Mouse (Mus musculus) left cerebral cortex, postnatal 36 days (tissue): ENCODE measurements around the gene Zfp942. TPM values are rescaled to one million over a fixed set of nuclear protein-coding genes. Genes with fewer than 3 reads are reported as not detected.
"Not testable (repeated sequence)": the region's sequence is repeated elsewhere in the genome, so short reads cannot be mapped to it uniquely, and the experiment has no call there.

Experiments used
- DNase-seq, 2 experiments: peaks; one replicate each; pipeline ENCODE4 v3.0.0; 2021 to 2022; ENCODE audit warnings: low spot score in 2 of 2, mixed read lengths in 1 of 2
- intact Hi-C: fragments of 180-260 bp; cut with DNase I; formaldehyde crosslinking; loops from one replicate; pipeline ENCODE4 v1.15.1; 2025
- total RNA-seq, 2 experiments: library from RNA; stranded (reverse); gene quantifications; 2 replicates each; pipeline ENCODE4 v1.2.3; 2021

Zfp942 gene
- total RNA-seq: 10 to 100 TPM; 12.0 to 16.5 TPM

DNA sequence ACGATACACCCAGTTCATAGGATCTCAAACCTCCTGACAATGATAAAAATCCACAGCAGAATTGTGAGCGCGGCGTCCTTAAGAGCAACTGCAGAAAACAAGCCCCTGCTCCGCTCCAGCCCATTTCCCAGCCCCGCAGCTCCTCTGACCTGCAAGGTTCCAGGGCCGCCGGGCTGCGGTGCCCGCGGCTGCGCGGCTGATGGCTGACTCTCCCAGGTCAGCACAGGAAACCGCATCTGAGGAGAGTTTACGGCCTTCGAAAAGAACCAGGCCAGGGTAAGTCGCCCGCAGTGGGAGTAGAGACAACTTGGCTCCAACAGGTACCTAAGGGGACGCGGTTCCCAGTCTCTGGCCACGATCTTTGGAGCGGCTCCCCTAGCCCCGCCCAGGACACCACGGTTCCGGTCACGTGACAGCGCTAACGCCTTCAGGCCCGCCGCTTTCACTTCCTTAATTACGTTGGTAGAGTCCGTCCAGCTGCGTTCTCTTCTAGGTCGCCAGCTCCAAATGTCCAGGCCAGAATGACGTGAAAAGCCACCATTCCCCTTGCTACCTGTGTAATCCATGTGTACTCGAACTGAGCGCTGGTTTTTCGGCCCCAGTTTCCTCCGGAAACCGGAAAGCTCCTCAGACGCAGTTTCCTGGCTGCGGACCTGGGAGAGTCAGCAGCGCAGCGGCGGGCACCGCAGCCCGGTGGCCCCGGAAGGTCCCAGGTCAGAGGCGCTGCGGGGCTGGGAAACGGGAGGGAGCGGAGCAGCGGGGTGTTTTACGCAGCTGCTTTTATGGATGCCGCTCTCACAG lies at the start of gene Zfp942, which contains the start of gene Zfp943:
Gene Zfp942 (minus strand): TSS at position 358 of the 801 bp plus-strand sequence.
Gene Zfp943 (plus strand): TSS at position 446 of the 801 bp plus-strand sequence.
- intact Hi-C loops: not testable (repeated sequence)
- peak; percentile 82 to 85 for DNase-seq

GRCm38 (mm10) chr17:21963302-21963701 lies 1.0 kb upstream of the Zfp942 start:
- intact Hi-C loops: no loop called here
- no peak for DNase-seq

DNA sequence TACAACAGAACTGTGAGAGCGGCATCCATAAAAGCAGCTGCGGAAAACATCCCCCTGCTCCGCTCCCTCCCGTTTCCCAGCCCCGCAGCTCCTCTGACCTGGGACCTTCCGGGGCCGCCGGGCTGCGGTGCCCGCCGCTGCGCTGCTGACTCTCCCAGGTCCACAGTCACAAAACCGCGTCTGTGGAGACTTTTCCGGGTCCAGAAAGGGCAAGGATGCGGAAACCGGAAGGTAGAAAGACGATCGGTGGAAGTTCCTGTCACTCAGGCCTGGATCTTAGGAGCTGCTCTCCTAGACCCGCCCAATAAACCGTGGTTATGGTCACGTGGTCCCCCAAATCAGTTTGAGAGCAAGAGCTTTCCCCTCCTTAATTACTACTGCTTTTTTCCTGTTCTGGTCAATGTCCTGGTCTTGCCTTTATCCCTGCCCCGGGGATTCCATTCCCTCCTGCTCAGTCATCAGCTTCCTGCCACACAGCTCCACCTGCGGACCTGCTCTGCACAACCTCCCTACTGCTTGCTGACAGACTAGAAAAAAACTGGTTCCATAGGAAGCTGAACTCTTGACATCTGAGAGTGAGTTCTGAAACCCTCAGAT lies 52.7 kb downstream of the Zfp942 start, which contains the start of gene Zfp995:
Gene Zfp995 (minus strand): TSS at position 471 of the 597 bp plus-strand sequence.
- peak; percentile 62 to 64 for DNase-seq
- intact Hi-C loops: not testable (repeated sequence)

GRCm38 (mm10) chr17:21909039-21909438 lies 53.2 kb downstream of the Zfp942 start:
- DNase-seq: peak in 1 of 2 experiments; percentile 4
- intact Hi-C loops: no loop called here

Other genes with a start within 250 kb of the Zfp942 start
- gene Zfp229, start 231.7 kb downstream of the Zfp942 start, total RNA-seq: 1 to 10 TPM; 3.4 to 3.5 TPM
- under 1 TPM; 0.72 to 1.00 TPM for gene Zfp820, start 116.7 kb downstream of the Zfp942 start, total RNA-seq
- gene Zfp995, start 52.5 kb downstream of the Zfp942 start, total RNA-seq: 1 to 10 TPM; 4.9 to 5.4 TPM
- 10 to 100 TPM; 17.5 to 18.3 TPM for gene Zfp943, start 88 bp upstream of the Zfp942 start, total RNA-seq
- under 1 TPM; 0.22 to 0.32 TPM for gene Zfp947, start 203.7 kb upstream of the Zfp942 start, total RNA-seq